Mouse (Mus musculus) liver, embryonic 14.5 days (tissue): ENCODE data around the gene Col6a5.

ENCODE experiments used
- CTCF ChIP-seq: IDR thresholded peaks from 2 replicates; pipeline ENCODE4 v1.5.1; 2016; ENCODE audit warnings: antibody characterized with exemption, low read depth, control low read depth
- EP300 ChIP-seq: IDR thresholded peaks from 2 replicates; pipeline ENCODE4 v1.6.1; 2016; ENCODE audit warnings: antibody characterized with exemption, low read depth

- no peak for TF ChIP-seq CTCF
- no peak for TF ChIP-seq EP300
These were observed 15.9 kb upstream of the Col6a5 start for GRCm38 (mm10) chr9:105976314-105976713.
